Mouse (Mus musculus): ENCODE measurements around the gene Gpr137.
A peak's percentile ranks its signal among the peaks of the same experiment; 100 is the strongest.

Gpr137 gene

GRCm38 (mm10) chr19:6921647-6922567, 20.4 kb downstream of the Gpr137 start, which contains the start of gene Esrra:
Gene Esrra, minus strand, starts transcription at chr19:6921813.
- DNase-seq (ENCODE audit: low spot score in 2 of 2): peak; percentile 100

GRCm38 (mm10) chr19:6920741-6921636, 21.3 kb downstream of the Gpr137 start:
- DNase-seq (ENCODE audit: low spot score in 2 of 2): peak; percentile 68 to 76

GRCm38 (mm10) chr19:6919876-6920740, 22.2 kb downstream of the Gpr137 start:
- no peak for DNase-seq (ENCODE audit: low spot score in 2 of 2)

GRCm38 (mm10) chr19:6919431-6919830, 22.8 kb downstream of the Gpr137 start:
- DNase-seq (ENCODE audit: low spot score in 2 of 2): no peak

GRCm38 (mm10) chr19:6918321-6918720, 24.0 kb downstream of the Gpr137 start:
- DNase-seq (ENCODE audit: low spot score in 2 of 2): no peak

- DNase-seq (ENCODE audit: low spot score in 2 of 2): no peak
Observed at GRCm38 (mm10) chr19:6916496-6916895, 25.8 kb downstream of the Gpr137 start.

GRCm38 (mm10) chr19:6915276-6915675, 27.0 kb downstream of the Gpr137 start:
- no peak for DNase-seq (ENCODE audit: low spot score in 2 of 2)

GRCm38 (mm10) chr19:6914540-6914939, 27.7 kb downstream of the Gpr137 start:
- DNase-seq (ENCODE audit: low spot score in 2 of 2): no peak

- no peak for DNase-seq (ENCODE audit: low spot score in 2 of 2)
Observed at GRCm38 (mm10) chr19:6913991-6914390, 28.3 kb downstream of the Gpr137 start.

GRCm38 (mm10) chr19:6913036-6913435, 29.2 kb downstream of the Gpr137 start:
- no peak for DNase-seq (ENCODE audit: low spot score in 2 of 2)

GRCm38 (mm10) chr19:6912205-6912970, 29.9 kb downstream of the Gpr137 start:
- DNase-seq (ENCODE audit: low spot score in 2 of 2): no peak

GRCm38 (mm10) chr19:6911101-6912074, 30.9 kb downstream of the Gpr137 start:
- no peak for DNase-seq (ENCODE audit: low spot score in 2 of 2)

GRCm38 (mm10) chr19:6910306-6910705, 32.0 kb downstream of the Gpr137 start:
- DNase-seq (ENCODE audit: low spot score in 2 of 2): peak; percentile 60 to 63

- peak; percentile 90 to 91 for DNase-seq (ENCODE audit: low spot score in 2 of 2)
Observed at GRCm38 (mm10) chr19:6909507-6910289, 32.6 kb downstream of the Gpr137 start, which contains the start of the genes Trmt112 and Prdx5. Gene Trmt112, plus strand, starts transcription at chr19:6909698. Gene Prdx5, minus strand, starts transcription at chr19:6910106.

GRCm38 (mm10) chr19:6909021-6909420, 33.3 kb downstream of the Gpr137 start:
- no peak for DNase-seq (ENCODE audit: low spot score in 2 of 2)

- DNase-seq (ENCODE audit: low spot score in 2 of 2): no peak
Observed at GRCm38 (mm10) chr19:6907811-6908540, 34.3 kb downstream of the Gpr137 start.

- no peak for DNase-seq (ENCODE audit: low spot score in 2 of 2)
Observed at GRCm38 (mm10) chr19:6907094-6907493, 35.2 kb downstream of the Gpr137 start.

GRCm38 (mm10) chr19:6906199-6906598, 36.1 kb downstream of the Gpr137 start:
- DNase-seq (ENCODE audit: low spot score in 2 of 2): no peak
